Mouse (Mus musculus) right cerebral cortex, adult 2 months (tissue): ENCODE measurements at regions not wholly inside any gene's neighbourhood (a gene's known extent, or its start where the extent isn't known, plus 50 kb on each side); places are given as distances from the start of the nearest gene placed in this dataset.

Source experiments
- DNase-seq, 2 experiments: peaks; one replicate each; pipeline ENCODE4 v3.0.0; 2021 to 2022; ENCODE audit warnings: low spot score in 2 of 2

GRCm38 (mm10) chr14:36624134-36624533, 344.4 kb downstream of the Ccser2 start:
- no peak for DNase-seq

- DNase-seq = no peak
These were observed 345.5 kb downstream of the Ccser2 start for GRCm38 (mm10) chr14:36623036-36623435.

GRCm38 (mm10) chr14:36618459-36619085, 350.0 kb downstream of the Ccser2 start:
- no peak for DNase-seq

- no peak for DNase-seq
These were observed 350.6 kb downstream of the Ccser2 start for GRCm38 (mm10) chr14:36617987-36618386.

- no peak for DNase-seq
These were observed 353.7 kb downstream of the Ccser2 start for GRCm38 (mm10) chr14:36614926-36615325.

GRCm38 (mm10) chr14:36612860-36613259, 355.7 kb downstream of the Ccser2 start:
- DNase-seq = no peak

- peak; percentile 17 to 26 for DNase-seq
These were observed 384.4 kb downstream of the Ccser2 start for GRCm38 (mm10) chr14:36584065-36584635.

- DNase-seq = peak in 1 of 2 experiments; percentile 10
These were observed 385.1 kb downstream of the Ccser2 start for GRCm38 (mm10) chr14:36583338-36584064.

GRCm38 (mm10) chr14:36563229-36563865, 405.2 kb downstream of the Ccser2 start:
- no peak for DNase-seq

GRCm38 (mm10) chr14:36537402-36537801, 431.2 kb downstream of the Ccser2 start:
- no peak for DNase-seq

- no peak for DNase-seq
These were observed 432.6 kb downstream of the 4930474N05Rik start for GRCm38 (mm10) chr14:36527310-36527709.

GRCm38 (mm10) chr14:36525591-36526037, 430.9 kb downstream of the 4930474N05Rik start:
- DNase-seq = peak; percentile 60 to 68

- DNase-seq = no peak
These were observed 407.6 kb downstream of the 4930474N05Rik start for GRCm38 (mm10) chr14:36502076-36502994.

GRCm38 (mm10) chr14:36499323-36499722, 404.6 kb downstream of the 4930474N05Rik start:
- no peak for DNase-seq

- no peak for DNase-seq
These were observed 390.8 kb downstream of the 4930474N05Rik start for GRCm38 (mm10) chr14:36485499-36485898.

GRCm38 (mm10) chr14:36471617-36472016, 376.9 kb downstream of the 4930474N05Rik start:
- peak; percentile 4 to 9 for DNase-seq

- peak in 1 of 2 experiments; percentile 2 for DNase-seq
These were observed 375.6 kb downstream of the 4930474N05Rik start for GRCm38 (mm10) chr14:36470362-36470761.

GRCm38 (mm10) chr14:36453049-36453448, 358.3 kb downstream of the 4930474N05Rik start:
- DNase-seq = no peak

GRCm38 (mm10) chr14:36450126-36450525, 355.4 kb downstream of the 4930474N05Rik start:
- no peak for DNase-seq

- DNase-seq = no peak
These were observed 320.0 kb downstream of the 4930474N05Rik start for GRCm38 (mm10) chr14:36414656-36415273.

GRCm38 (mm10) chr14:36414180-36414579, 319.5 kb downstream of the 4930474N05Rik start:
- no peak for DNase-seq
